8 mouse cellular contexts compared by ENCODE assay signal in genomic region chr5:142961398-142961880, GRCm38 (mm10). TPM values are rescaled to one million over a fixed set of nuclear protein-coding genes. Genes with fewer than 3 reads are reported as not detected.
DNase-seq lines count a peak whose midpoint lies in the region; ATAC-seq lines count a peak whose summit lies in the region.

No protein-coding gene starts in this region.

- peak; percentile 54 for ATAC-seq in neural tube, embryonic 11.5 days (ENCODE audit: insufficient read depth, low FRiP score, low TSS enrichment)
- peak; percentile 15 for ATAC-seq in forebrain, embryonic 12.5 days (ENCODE audit: low FRiP score)
- ATAC-seq in kidney, embryonic 16.5 days (ENCODE audit: low FRiP score, low TSS enrichment), result peak; percentile 58
- ATAC-seq in midbrain, embryonic 13.5 days, result peak; percentile 47
- ATAC-seq in megakaryocyte progenitor cell, adult 5-6 weeks (replicated peaks; ENCODE audit: poor library complexity), result no peak

- 0% methylated on average over 11 of the region's 15 CpGs for WGBS in neural tube, embryonic 11.5 days
- WGBS in forebrain, embryonic 12.5 days, result 0% methylated on average over 14 of the region's 15 CpGs
- under 1% methylated on average over 13 of the region's 15 CpGs for WGBS in kidney, embryonic 16.5 days
- under 1% methylated on average over 13 of the region's 15 CpGs for WGBS in midbrain, embryonic 13.5 days

- peaks cover 6% of the 10 kb centered on the region; the same call in 1 of the 2 replicates for H3K36me3 ChIP-seq in neural tube, embryonic 11.5 days (ENCODE audit: control insufficient read depth, insufficient read depth, low read length)
- peaks cover 11% of the 10 kb centered on the region for H3K36me3 ChIP-seq in forebrain, embryonic 12.5 days (replicated peaks)
- peaks cover 7% of the 10 kb centered on the region for H3K36me3 ChIP-seq in kidney, embryonic 16.5 days (ENCODE audit: insufficient read depth, low read length)
- H3K36me3 ChIP-seq in midbrain, embryonic 13.5 days, result peaks cover 12% of the 10 kb centered on the region

- no peaks in the 10 kb centered on the region for H3K27me3 ChIP-seq in neural tube, embryonic 11.5 days (ENCODE audit: control insufficient read depth, insufficient read depth, low read length)
- H3K27me3 ChIP-seq in forebrain, embryonic 12.5 days, result peaks cover 12% of the 10 kb centered on the region; the same call in 1 of the 2 replicates
- no peaks in the 10 kb centered on the region for H3K27me3 ChIP-seq in kidney, embryonic 16.5 days (ENCODE audit: insufficient read depth, low read length)
- H3K27me3 ChIP-seq in midbrain, embryonic 13.5 days, result no peaks in the 10 kb centered on the region

- peak overlapping the region; percentile 87 for H3K4me2 ChIP-seq in neural tube, embryonic 11.5 days (ENCODE audit: low read depth)
- H3K4me2 ChIP-seq in forebrain, embryonic 12.5 days, result peak overlapping the region; percentile 96
- H3K4me2 ChIP-seq in kidney, embryonic 16.5 days (replicated peaks; ENCODE audit: low read depth, low read length), result peak overlapping the region; percentile 83
- H3K4me2 ChIP-seq in midbrain, embryonic 13.5 days (replicated peaks), result peak overlapping the region; percentile 94

- peak overlapping the region; percentile 97 for H3K27ac ChIP-seq in neural tube, embryonic 11.5 days (ENCODE audit: low read depth, low read length)
- peak overlapping the region; percentile 97 for H3K27ac ChIP-seq in forebrain, embryonic 12.5 days
- H3K27ac ChIP-seq in kidney, embryonic 16.5 days (ENCODE audit: low read length), result peak overlapping the region; percentile 97
- peak overlapping the region; percentile 99 for H3K27ac ChIP-seq in midbrain, embryonic 13.5 days

- H3K9ac ChIP-seq in neural tube, embryonic 11.5 days (ENCODE audit: low read length), result peak overlapping the region; percentile 100
- H3K9ac ChIP-seq in forebrain, embryonic 12.5 days, result peak overlapping the region; percentile 100
- H3K9ac ChIP-seq in kidney, embryonic 16.5 days (replicated peaks; ENCODE audit: low read length), result peak overlapping the region; percentile 96
- H3K9ac ChIP-seq in midbrain, embryonic 13.5 days (replicated peaks), result peak overlapping the region; percentile 100

- no peaks in the 10 kb centered on the region for H3K9me3 ChIP-seq in neural tube, embryonic 11.5 days (ENCODE audit: control insufficient read depth, low read length)
- H3K9me3 ChIP-seq in forebrain, embryonic 12.5 days, result no peaks in the 10 kb centered on the region
- no peaks in the 10 kb centered on the region for H3K9me3 ChIP-seq in kidney, embryonic 16.5 days (ENCODE audit: low read length)
- H3K9me3 ChIP-seq in midbrain, embryonic 13.5 days, result no peaks in the 10 kb centered on the region

- peaks cover 26% of the 10 kb centered on the region for H3K4me1 ChIP-seq in neural tube, embryonic 11.5 days (ENCODE audit: control insufficient read depth, insufficient read depth, low read length)
- H3K4me1 ChIP-seq in forebrain, embryonic 12.5 days, result peaks cover 42% of the 10 kb centered on the region
- H3K4me1 ChIP-seq in kidney, embryonic 16.5 days (ENCODE audit: insufficient read depth, low read length), result peaks cover 33% of the 10 kb centered on the region
- H3K4me1 ChIP-seq in midbrain, embryonic 13.5 days (replicated peaks), result peaks cover 43% of the 10 kb centered on the region

- peak overlapping the region; percentile 100 for H3K4me3 ChIP-seq in neural tube, embryonic 11.5 days (ENCODE audit: low read depth, low read length)
- peak overlapping the region; percentile 100 for H3K4me3 ChIP-seq in forebrain, embryonic 12.5 days (replicated peaks)
- H3K4me3 ChIP-seq in kidney, embryonic 16.5 days (ENCODE audit: low read length), result peak overlapping the region; percentile 86
- peak overlapping the region; percentile 99 for H3K4me3 ChIP-seq in midbrain, embryonic 13.5 days (replicated peaks)

- DNase-seq in neural tube, embryonic 11.5 days (ENCODE audit: low spot score), result no peak
- DNase-seq in neural tube, embryonic 10.5 days (ENCODE audit: extremely low spot score, low spot score), result no peak
- no peak for DNase-seq in right cerebral cortex, postnatal 4 days
- DNase-seq in frontal cortex, postnatal 36 days (ENCODE audit: low spot score in 2 of 2), result no peak

RNA-seq across cellular contexts. Expression of gene Fscn1, which starts 1.3 kb away (rescaled TPM):
- polyA plus RNA-seq in neural tube, embryonic 11.5 days (2014; fragmentation: Nextera tagmentation; extraction: Ambion mirVana), result 664 and 698 TPM in 2 replicates
- polyA plus RNA-seq in forebrain, embryonic 12.5 days (2016; fragmentation: Nextera tagmentation; extraction: Ambion mirVana), result 665 and 748 TPM in 2 replicates
- 302 and 349 TPM in 2 replicates for polyA plus RNA-seq in kidney, embryonic 16.5 days (2015; fragmentation: Nextera tagmentation; extraction: Ambion mirVana)
- 555 TPM in 2 replicates for polyA plus RNA-seq in midbrain, embryonic 13.5 days (2015; fragmentation: Nextera tagmentation; extraction: Ambion mirVana)
- total RNA-seq in megakaryocyte progenitor cell, adult 5-6 weeks (2015), result 0.20 TPM in 1 of 2 replicates, not detected in the other
- total RNA-seq in megakaryocyte progenitor cell, adult 5-6 weeks (2017), result 0.10 TPM in 1 of 2 replicates, not detected in the other

RNA-seq across cellular contexts. Expression of gene Actb, which starts 54.9 kb away (rescaled TPM):
- 15,839 and 16,684 TPM in 2 replicates for polyA plus RNA-seq in neural tube, embryonic 11.5 days (2014; fragmentation: Nextera tagmentation; extraction: Ambion mirVana)
- 12,389 and 14,301 TPM in 2 replicates for polyA plus RNA-seq in forebrain, embryonic 12.5 days (2016; fragmentation: Nextera tagmentation; extraction: Ambion mirVana)
- polyA plus RNA-seq in kidney, embryonic 16.5 days (2015; fragmentation: Nextera tagmentation; extraction: Ambion mirVana), result 12,646 and 13,929 TPM in 2 replicates
- 15,567 and 17,404 TPM in 2 replicates for polyA plus RNA-seq in midbrain, embryonic 13.5 days (2015; fragmentation: Nextera tagmentation; extraction: Ambion mirVana)
- 5,014 and 5,318 TPM in 2 replicates for total RNA-seq in megakaryocyte progenitor cell, adult 5-6 weeks (2015)
- 3,372 and 3,558 TPM in 2 replicates for total RNA-seq in megakaryocyte progenitor cell, adult 5-6 weeks (2017)
